Mouse (Mus musculus): ENCODE data around the gene Zfp988.
"Not testable (repeated sequence)": the region's sequence is repeated elsewhere in the genome, so short reads cannot be mapped to it uniquely, and the experiment has no call there.

- TF ChIP-seq CTCF (conservative IDR thresholded peaks at IDR 0.05 in 1 of 2, IDR thresholded peaks at IDR 0.05 in 1 of 2; ENCODE audit: low read depth in 2 of 2, low read length in 2 of 2); MAZ (IDR thresholded peaks at IDR 0.05; ENCODE audit: low read depth, low read length); BHLHE40 (IDR thresholded peaks at IDR 0.05; ENCODE audit: low read depth, low read length); NRF1 (IDR thresholded peaks at IDR 0.05; ENCODE audit: low read depth, low read length); POLR2A (IDR thresholded peaks at IDR 0.05; ENCODE audit: low read depth, low read length); ZMIZ1 (IDR thresholded peaks at IDR 0.05; ENCODE audit: low read depth, low read length); UBTF (IDR thresholded peaks at IDR 0.05; ENCODE audit: low read depth, low read length); TCF12 (IDR thresholded peaks at IDR 0.05; ENCODE audit: low read depth, low read length); MYC (IDR thresholded peaks at IDR 0.05; ENCODE audit: low read depth, low read length); MAX (IDR thresholded peaks at IDR 0.05; ENCODE audit: low read length); ELF1 (IDR thresholded peaks at IDR 0.05; ENCODE audit: low read depth, low read length); EP300 (IDR thresholded peaks at IDR 0.05; ENCODE audit: low read length); TBP (conservative IDR thresholded peaks at IDR 0.05; ENCODE audit: low read depth, low read length): not testable (repeated sequence)
These were observed 34.8 kb downstream of the Zfp988 start for GRCm38 (mm10) chr4:147340236-147340635.
